Mouse (Mus musculus): ENCODE measurements around the gene Ugcg. TPM values are rescaled to one million over a fixed set of nuclear protein-coding genes. Genes with fewer than 3 reads are reported as not detected.

Gene Ugcg
- total and polyA plus RNA-seq, 3 experiments = 30.8 to 45.4 TPM; not detected in 1

DNA sequence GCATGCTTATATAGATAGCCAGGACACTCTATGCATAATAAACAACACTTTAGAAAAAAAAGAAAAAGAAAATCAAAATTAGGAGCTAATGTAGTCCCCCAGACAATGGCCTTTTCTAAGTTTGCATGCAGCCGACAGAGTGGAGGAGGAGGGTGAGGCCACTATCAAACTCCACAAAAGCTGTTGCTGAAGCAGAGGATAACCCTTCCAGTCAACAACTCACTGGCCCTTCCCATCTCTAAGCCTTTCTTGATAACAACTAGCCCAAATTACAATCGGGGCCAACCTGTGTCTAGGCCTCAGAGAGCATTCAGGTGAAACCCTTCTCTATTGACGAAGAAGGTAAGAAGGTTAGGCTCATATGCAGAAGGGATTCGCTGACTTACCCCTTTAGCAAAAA is 56.7 kb downstream of the Ugcg start (continued):
- TF ChIP-seq MXI1 (IDR thresholded peaks at IDR 0.05; ENCODE audit: low read depth, low read length) = no peak
- no peak for TF ChIP-seq MYB (IDR thresholded peaks at IDR 0.05; ENCODE audit: low read depth, low read length)
- TF ChIP-seq USF1 (IDR thresholded peaks at IDR 0.05; ENCODE audit: low read depth, low read length) = no peak

DNA sequence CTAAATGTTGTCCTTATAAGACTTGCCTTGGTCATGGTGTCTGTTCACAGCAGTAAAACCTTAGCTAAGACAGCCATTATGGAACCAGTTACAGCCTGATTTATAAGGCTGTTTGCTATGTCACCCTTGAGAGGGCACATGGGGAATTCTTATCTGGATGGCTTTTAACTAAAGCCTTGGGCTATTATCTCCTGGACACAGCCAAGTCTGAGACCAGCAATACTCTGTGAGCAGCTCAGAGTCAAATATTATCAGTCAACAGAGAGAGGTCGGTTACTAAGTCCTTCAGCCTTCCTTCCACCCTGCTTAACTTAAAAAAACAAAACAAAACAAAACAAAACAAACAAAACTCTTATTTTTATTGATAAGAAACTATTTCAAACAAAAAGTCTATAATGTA is 58.5 kb downstream of the Ugcg start:
- peak; percentile 55 for DNase-seq (ENCODE audit: low read depth, low spot score)
- Histone ChIP-seq H3K4me3 (ENCODE audit: control insufficient read depth in 1 of 2, insufficient read depth in 1 of 2, low read depth in 2 of 2, low read length in 2 of 2) (0 out of 4 replicates have a peak overlapping the region, but pooled peaks of 1 of the 2 experiments have one; percentile 11), H3K36me3 (ENCODE audit: control insufficient read depth in 1 of 2, insufficient read depth in 2 of 2, low read length in 2 of 2) (peaks cover 0 to 49% of the 10 kb centered on the region in 2 experiments; a peak in 2 of 4 replicates), H3K9ac (ENCODE audit: control insufficient read depth, low read depth, low read length, poor library complexity, severe bottlenecking) (no peak overlapping the region), H3K27me3 (ENCODE audit: control insufficient read depth in 1 of 2, insufficient read depth in 2 of 2, low read length in 2 of 2) (no peaks in the 10 kb centered on the region), H3K4me1 (ENCODE audit: control insufficient read depth in 1 of 2, insufficient read depth in 2 of 2, low read length in 2 of 2) (peaks cover 36 to 39% of the 10 kb centered on the region in 2 experiments), H3K79me2 (ENCODE audit: control insufficient read depth, insufficient read depth, low read length, poor library complexity) (no peaks in the 10 kb centered on the region), H3K9me3 (replicated peaks; ENCODE audit: insufficient read depth, low read length) (no peaks in the 10 kb centered on the region), H3K27ac (ENCODE audit: control insufficient read depth, low read depth, low read length) (peak overlapping the region; percentile 61)
- TF ChIP-seq JUND (IDR thresholded peaks at IDR 0.05; ENCODE audit: low read depth, low read length) = peak; percentile 45; the same call in 1 of the 2 replicates
- TF ChIP-seq SIN3A (IDR thresholded peaks at IDR 0.05; ENCODE audit: low read length) = peak; percentile 52
- TF ChIP-seq ETS1 (IDR thresholded peaks at IDR 0.05; ENCODE audit: low read depth, low read length) = peak; percentile 70; the same call in 1 of the 2 replicates
- TF ChIP-seq TAL1 (IDR thresholded peaks at IDR 0.05; ENCODE audit: low read length) = peak; percentile 74
- TF ChIP-seq MXI1 (IDR thresholded peaks at IDR 0.05; ENCODE audit: low read depth, low read length) = 0 out of 2 replicates have a peak, but pooled peaks have one; percentile 35
- TF ChIP-seq BHLHE40 (IDR thresholded peaks at IDR 0.05; ENCODE audit: borderline replicate concordance, low read depth, low read length) = peak; percentile 50; the same call in 1 of the 2 replicates
- peak; percentile 81 for TF ChIP-seq GATA1 (IDR thresholded peaks at IDR 0.05; ENCODE audit: low read depth, low read length)
- TF ChIP-seq TCF12 (IDR thresholded peaks at IDR 0.05; ENCODE audit: low read depth, low read length) = peak; percentile 82
- no peak for TF ChIP-seq MYC (IDR thresholded peaks at IDR 0.05; ENCODE audit: low read depth, low read length)
- peak; percentile 83 to 90 for TF ChIP-seq EP300 (IDR thresholded peaks at IDR 0.05; ENCODE audit: low read depth in 1 of 2, low read length in 2 of 2)
- TF ChIP-seq ZC3H11A (IDR thresholded peaks at IDR 0.05; ENCODE audit: low read depth, low read length) = no peak
- no peak for TF ChIP-seq TBP (IDR thresholded peaks at IDR 0.05; ENCODE audit: low read depth, low read length)
- peak; percentile 58; the same call in 1 of the 2 replicates for TF ChIP-seq MYB (IDR thresholded peaks at IDR 0.05; ENCODE audit: low read depth, low read length)

DNA sequence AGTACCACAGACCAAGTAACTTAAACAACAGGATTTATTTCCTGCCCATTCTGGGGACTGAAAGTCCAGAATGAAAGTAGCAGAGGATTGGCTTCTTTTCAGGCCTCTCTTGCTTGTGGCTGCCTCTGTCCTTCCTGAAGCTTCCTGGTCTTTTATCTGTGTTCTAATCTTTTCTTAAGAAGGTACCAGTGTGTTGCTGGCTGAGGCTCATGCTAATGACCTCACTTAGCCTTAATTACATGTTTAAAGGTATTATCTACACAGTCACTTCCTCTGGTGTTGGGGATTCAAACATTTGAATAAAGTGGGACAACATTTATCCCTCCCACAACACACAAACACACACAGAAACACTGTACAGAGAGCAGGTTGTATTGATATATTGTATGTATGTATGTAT is 59.0 kb downstream of the Ugcg start:
- peaks cover 36 to 44% of the 10 kb centered on the region in 2 experiments for H3K4me1 ChIP-seq (ENCODE audit: control insufficient read depth in 1 of 2, insufficient read depth in 2 of 2, low read length in 2 of 2)
- peaks cover 0 to 50% of the 10 kb centered on the region in 2 experiments; a peak in 2 of 4 replicates for H3K36me3 ChIP-seq (ENCODE audit: control insufficient read depth in 1 of 2, insufficient read depth in 2 of 2, low read length in 2 of 2)

More for the DNA sequence above, 59.0 kb downstream of the Ugcg start:
- H3K4me3 ChIP-seq (ENCODE audit: control insufficient read depth in 1 of 2, insufficient read depth in 1 of 2, low read depth in 2 of 2, low read length in 2 of 2) = 0 out of 4 replicates have a peak overlapping the region, but pooled peaks of 1 of the 2 experiments have one; percentile 11
- H3K9me3 ChIP-seq (replicated peaks; ENCODE audit: insufficient read depth, low read length) = no peaks in the 10 kb centered on the region
- peak overlapping the region; percentile 61 for H3K27ac ChIP-seq (ENCODE audit: control insufficient read depth, low read depth, low read length)
- H3K27me3 ChIP-seq (ENCODE audit: control insufficient read depth in 1 of 2, insufficient read depth in 2 of 2, low read length in 2 of 2) = no peaks in the 10 kb centered on the region
- peak overlapping the region; percentile 4; the same call in 1 of the 2 replicates for H3K9ac ChIP-seq (ENCODE audit: control insufficient read depth, low read depth, low read length, poor library complexity, severe bottlenecking)
- peak; percentile 46 for DNase-seq (ENCODE audit: low read depth, low spot score)
- peak; percentile 46 for TF ChIP-seq ETS1 (IDR thresholded peaks at IDR 0.05; ENCODE audit: low read depth, low read length)
- no peak for TF ChIP-seq GABPA (IDR thresholded peaks at IDR 0.05; ENCODE audit: low read depth, low read length)
- TF ChIP-seq MYC (IDR thresholded peaks at IDR 0.05; ENCODE audit: low read depth, low read length) = no peak
- TF ChIP-seq SIN3A (IDR thresholded peaks at IDR 0.05; ENCODE audit: low read length) = no peak
- peak; percentile 35; the same call in 1 of the 2 replicates for TF ChIP-seq ELF1 (IDR thresholded peaks at IDR 0.05; ENCODE audit: low read depth, low read length)
- peak; percentile 69 for TF ChIP-seq GATA1 (IDR thresholded peaks at IDR 0.05; ENCODE audit: low read depth, low read length)
- H3K79me2 ChIP-seq (ENCODE audit: control insufficient read depth, insufficient read depth, low read length, poor library complexity) = no peaks in the 10 kb centered on the region
